Mouse (Mus musculus) embryo, embryonic 10 days (tissue): ENCODE results near the gene Rspry1.

Experiments used
- DNase-seq: peaks from one replicate; pipeline ENCODE4 v3.0.0-alpha.2; 2015; ENCODE audit warnings: low spot score

Rspry1 gene

DNA sequence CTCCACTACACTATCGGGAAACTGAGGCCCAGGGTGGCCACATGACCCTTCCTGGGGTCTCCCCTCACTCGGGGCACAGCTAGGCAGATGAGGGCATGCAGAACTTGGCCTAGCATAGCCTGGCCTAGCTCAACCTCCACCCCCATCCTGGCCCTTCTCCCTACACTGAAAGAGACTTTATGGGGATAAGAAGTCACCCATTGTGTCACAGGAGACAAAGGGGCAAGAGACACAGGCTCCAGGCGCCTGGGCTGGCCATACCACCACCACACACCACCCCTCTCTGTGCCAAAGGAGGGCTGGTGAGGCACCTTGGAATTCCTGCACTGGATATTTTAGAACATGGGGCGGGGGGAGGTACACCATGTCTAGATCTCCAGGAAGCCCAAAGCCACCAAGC, 82.5 kb downstream of the Rspry1 start:
- DNase-seq, result no peak

DNA sequence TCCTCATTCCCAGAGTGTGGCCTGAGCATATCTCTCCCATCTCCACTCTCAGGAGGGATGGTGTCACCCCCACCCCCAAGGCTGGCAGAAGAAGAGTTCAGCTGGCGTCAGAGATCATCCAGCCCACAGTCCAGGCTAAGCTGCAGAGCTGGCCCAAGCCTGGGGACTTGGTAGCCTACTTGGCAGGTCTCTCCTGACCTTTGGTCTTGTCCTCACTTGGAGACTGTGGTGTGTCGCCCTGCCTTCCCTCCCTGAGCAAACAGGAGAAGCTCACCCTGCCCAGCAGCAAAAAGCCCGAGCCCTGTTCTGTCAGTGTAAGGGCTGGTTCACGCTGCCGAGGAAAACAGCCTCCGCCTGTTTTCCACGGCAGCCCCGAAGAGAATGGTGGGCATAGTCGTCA, 84.2 kb downstream of the Rspry1 start:
- DNase-seq, result no peak

DNA sequence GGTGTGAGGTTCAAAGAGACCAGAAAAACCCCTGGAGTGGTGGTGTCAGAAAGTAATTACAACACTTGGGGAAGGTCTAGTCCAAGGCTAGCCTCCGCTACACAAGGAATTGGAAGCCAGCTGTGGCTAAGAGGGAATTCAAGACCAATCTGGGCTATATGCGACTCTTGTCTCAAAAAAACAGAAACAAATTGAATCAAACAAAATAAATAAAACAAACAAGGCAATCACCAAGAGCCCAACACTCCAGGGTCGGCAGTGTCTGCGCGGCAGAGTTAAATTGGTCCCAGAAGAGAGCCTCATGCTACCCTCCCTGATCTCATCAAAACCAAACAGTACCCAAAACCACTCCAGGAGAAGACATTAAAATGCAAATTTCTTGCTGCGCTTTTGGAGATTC, 93.0 kb downstream of the Rspry1 start:
- no peak for DNase-seq

DNA sequence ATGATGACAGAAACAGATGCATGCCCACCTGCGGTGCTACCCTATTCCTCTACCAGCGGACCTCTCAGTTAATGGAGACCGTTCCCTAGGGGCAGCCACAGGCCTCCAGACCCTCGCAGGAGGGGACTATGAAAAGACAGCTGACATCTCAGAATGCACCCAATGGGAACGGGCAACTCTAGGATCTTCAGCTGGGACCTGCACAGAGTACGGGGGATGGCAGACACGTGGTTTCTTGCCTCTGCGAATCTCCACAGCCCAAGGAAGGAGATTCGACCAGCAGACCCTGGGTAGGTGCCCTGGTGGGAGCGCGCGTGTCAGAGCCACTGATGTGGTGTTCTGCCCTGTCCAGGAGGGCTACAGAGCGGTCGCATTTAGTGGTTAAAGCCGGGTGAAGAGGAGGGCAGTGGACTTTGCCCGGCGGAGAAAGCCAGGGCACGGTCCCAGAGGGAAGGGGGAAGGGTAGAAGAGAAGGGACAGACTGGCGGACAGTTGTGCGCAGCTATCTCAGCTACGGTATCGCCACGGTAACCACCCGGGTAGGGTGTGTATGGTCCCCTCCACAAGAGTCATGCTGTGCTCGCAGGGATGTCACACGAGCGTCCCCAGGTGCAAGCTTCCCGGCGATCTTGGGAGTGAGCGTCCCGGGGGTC, 93.7 kb downstream of the Rspry1 start:
- peak; percentile 28 for DNase-seq

DNA sequence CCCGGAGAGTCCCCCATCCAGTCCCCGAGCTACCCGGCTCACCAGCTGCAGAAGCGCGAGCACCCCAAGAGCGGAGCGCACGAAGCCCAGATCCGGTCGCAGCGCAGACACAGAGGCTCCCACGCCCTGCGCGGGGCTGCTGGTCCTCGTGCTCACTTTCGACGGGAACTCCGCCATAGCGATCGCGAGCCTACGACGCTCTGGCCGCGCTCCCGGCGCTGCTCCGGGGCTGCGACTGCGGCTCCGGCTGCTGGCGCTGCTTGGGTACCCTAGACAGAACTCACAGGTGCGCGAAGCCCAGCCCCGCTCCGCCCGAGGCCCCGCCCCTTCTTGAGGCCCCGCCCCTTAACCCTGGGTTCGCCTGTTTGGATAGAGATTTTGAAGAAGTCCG, 94.3 kb downstream of the Rspry1 start, which contains the start of gene Pllp:
TSS of gene Pllp (minus strand) at position 285 of the 391 bp plus-strand sequence.
- peak; percentile 61 for DNase-seq

DNA sequence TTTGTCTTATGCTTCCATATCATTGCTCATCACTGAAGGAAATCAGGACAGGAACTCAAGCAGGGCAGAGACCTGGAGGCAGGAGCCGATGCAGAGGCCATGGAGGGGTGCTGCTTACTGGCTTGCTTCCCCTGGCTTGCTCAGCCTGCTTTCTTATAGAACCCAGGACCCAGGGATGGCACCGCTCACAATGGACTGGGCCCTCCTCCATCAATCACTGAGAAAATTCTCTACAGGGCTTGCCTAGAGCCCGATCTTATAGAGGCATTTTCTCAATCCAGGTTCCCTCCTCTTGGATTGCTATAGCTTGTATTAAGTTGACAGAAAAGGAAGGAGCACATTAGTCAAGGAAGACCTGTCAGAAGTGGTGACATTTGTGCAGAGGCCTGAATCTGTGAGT, 94.8 kb downstream of the Rspry1 start:
- no peak for DNase-seq

DNA sequence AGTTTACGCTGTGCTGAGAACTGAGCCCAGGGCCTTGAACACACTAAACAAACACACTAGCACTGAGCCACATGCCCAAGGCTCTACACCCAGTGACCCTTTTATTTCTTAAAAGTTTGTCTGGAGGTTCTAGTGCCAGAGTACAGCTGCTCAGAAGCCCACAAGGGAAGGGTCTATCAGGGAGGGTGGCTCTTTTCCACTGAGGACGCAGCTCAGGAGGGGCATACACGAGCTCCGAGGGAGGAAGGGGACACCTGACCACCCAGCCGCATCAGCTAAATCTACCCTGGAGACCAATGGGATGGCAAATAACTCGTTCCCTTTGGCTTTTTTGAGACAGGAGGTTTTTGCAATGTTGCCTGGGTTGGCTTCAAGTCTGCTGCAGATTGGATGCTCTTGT, 96.2 kb downstream of the Rspry1 start:
- DNase-seq, result no peak

DNA sequence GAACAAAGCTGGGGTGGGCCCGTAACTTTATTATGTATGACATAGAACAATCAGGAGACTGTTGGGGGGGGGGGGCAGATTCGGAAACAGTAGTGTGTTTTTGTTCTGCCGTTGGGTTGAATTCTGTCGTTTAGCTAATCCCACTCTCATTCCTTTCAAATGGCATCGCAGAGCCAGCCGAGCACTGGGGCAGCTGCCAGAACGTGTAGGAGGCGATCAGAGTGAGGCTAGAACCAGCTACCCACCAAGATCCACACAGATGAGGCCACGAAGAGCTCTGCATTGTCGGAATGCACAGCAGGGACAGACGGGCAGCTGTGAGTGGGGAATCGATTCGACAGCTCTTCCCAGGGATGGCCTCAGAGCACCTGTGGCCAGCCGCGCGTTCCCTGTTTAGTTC, 97.6 kb downstream of the Rspry1 start:
- DNase-seq, result no peak

DNA sequence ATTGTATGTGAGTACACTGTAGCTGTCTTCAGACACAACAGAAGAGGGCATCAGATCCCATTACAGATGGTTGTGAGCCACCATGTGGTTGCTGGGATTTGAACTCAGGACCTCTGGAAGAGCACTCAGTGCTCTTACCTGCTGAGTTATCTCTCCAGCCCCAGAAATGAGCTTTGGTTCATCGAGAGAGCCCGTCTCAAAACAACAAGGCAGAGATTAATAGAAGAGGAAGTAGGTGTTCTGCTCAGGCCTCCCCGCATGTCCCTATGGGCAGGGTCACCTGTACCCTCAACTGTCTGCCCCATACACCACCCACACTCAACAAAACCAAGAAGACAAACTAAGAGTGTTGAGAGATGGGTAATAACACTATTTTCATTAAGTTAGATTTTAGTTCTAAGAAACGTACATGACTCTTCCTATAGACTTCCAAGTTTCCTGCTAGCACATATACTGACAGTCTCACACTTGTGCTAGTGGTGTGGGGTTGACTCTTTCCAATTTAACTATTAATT, 98.7 kb downstream of the Rspry1 start:
- DNase-seq, result no peak

DNA sequence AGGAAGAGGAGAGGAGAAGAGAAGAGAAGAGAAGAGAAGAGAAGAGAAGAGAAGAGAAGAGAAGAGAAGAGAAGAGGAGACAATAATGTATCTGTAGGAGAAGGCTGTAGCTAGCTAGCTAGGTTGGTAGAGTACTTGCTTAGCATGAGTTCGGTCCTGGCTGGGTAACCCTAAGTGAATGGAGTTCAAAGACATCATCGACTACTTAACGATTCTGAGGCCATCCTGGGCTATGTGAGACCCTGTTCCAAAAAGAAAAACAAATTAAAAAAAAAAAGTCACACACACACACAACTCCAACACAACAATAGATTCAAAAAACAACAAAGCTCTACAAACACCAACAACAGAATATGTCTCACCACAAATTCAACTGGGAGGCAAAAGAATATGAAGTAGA, 100.4 kb downstream of the Rspry1 start:
- DNase-seq, result no peak

DNA sequence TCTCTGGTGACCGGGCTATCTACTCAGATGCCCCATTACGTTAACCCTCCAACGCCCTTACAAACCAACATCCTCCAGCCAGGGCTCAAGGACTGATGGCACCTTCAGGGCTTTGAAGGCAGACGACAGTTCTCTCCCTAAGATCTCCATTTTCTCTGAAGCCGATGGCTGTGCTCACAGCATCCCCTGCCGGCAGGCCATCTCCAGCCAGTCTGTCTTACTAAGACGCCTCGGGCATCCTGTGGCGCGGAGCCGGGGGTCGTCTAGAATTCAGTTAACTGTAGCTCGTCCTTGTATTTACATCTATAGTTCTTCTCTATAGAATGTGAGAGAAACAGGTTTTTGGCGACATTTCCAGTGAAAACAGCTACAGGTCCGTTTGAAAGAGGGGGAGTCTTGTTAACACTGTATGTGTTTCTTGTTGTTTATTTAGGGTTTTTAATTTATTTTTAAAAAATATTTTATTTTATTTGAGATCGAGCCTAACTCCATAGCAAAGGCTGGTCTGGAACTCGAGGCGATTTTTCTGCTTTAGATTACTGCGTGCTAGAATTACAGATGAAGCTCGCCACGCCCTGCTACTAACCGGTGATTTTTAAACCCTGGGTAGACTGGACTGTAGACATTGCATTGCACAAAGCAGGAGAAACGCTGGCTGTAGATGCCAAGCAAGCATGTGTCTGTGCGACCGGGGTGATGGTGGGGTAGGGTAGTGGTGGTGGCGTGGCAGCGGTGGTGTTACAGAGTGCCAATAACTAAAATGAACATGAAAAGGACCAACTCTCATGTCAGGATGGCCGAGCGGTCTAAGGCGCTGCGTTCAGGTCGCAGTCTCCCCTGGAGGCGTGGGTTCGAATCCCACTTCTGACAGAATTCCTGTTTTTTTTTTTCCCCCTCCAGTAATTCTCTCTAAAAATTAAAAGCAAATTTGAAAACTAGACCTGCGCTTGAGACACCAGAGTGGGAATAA, 101.4 kb downstream of the Rspry1 start:
- peak; percentile 94 for DNase-seq

DNA sequence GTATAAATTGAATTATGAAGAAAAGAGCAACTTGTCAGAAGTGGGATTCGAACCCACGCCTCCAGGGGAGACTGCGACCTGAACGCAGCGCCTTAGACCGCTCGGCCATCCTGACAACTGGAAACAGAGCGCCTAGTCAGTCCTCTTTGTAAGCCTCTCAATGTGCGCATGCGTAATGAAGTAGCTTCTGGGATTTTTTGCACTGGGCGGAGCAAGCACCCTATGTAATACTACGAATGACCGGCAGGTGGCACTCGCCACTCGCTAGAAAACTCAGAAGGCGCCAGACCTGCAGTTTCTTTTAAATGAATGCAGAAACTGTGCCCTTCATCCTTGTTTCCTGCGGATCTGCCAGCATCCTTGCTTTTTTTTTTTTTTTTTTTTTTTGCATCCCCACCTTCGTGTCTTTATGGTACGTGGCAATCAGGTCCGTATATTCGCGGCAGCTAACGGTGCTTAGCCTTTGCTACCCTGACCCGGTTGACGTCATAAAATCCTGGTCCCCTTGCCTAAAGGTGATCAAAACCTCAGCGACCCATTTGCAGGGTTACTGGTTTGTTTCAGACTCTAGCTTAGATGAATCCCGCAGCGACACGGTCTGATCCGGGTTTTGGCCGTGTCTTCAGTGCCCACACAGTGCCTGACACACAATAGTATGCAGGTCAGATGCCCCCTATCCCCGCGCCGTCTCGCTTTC, 102.4 kb downstream of the Rspry1 start:
- peak; percentile 97 for DNase-seq

DNA sequence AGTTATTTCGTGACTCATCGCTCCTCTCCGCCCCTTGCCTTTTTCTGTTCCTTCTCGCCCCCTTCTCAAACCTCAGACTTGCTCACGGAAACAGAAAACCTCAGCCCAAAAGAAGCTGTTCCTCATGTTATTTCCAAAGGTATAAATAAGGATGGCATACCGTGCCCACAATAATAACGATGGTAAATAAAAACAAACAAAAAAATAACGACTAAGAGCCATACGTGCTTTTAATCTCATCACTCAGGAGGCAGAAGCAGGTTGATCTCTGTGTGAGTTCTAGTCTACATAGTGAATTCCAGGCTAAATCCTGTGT, 102.9 kb downstream of the Rspry1 start:
- DNase-seq, result no peak

DNA sequence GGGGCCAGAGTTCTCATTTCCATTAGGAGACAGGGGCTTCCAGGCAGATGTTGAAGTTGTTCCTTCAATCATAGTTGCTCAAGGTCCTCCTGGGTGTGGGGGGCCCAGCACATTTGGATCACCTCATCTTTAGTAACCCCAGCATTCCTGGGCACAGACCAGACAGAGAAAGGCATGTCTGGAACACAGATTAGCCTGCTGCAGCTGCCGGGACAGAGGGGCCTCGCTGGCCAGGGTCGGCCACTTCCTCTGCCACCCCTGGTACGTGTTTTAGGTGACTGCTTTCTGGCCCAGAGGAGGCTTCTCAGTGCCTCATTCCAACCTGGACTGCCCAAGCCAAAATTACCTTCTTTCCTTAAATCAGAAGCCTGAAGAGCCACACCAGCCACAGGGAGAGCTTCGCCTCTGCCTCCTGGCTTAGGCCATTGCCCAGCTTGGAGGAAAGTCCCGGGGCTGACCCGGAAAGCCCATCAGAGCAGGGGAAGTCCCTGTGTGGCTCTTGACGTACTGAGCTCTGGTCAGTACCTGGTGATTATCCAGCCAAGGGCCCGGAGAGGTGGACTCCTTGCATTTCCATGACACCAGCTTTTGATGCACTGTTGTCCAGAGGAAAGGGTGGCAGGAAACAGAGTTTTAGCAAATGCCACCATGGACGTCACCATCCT, 104.0 kb downstream of the Rspry1 start:
- no peak for DNase-seq

DNA sequence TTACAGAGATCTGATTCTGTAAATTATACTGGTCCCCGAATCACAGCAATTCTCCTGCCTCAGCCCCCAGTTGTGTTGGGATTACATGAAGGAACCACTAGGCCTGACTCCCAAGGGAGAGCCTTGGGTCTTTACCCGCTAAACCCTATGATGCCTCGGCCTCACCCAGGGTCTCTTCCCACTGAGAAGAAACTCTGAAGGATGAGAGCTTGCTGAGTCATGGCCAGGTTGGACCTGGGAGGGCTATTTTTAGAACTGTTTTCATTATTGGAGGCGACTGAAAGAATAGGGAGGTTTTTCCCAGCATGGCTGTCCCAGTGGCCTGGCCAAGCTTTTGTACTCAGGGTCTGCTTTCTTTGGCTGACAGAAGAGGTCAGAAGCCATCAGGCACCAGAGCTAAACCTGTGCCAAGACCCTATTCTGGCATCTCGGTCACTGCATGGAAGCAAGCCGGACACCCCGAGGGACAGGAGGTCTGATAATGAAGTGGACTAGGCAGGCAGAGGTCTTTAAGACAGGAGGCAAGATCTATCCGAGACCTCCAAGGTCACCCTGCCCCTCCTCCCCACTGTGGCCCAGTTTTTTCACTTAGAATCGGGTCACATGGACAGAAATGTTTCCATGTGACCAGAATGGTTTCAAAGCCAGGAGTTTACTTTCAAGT, 105.1 kb downstream of the Rspry1 start:
- no peak for DNase-seq
